Mouse (Mus musculus) hindbrain, embryonic 10.5 days (tissue): ENCODE measurements at regions not wholly inside any gene's neighbourhood (a gene's known extent, or its start where the extent isn't known, plus 50 kb on each side); places are given as distances from the start of the nearest gene placed in this dataset.

ENCODE experiments used
- DNase-seq: peaks from one replicate; pipeline ENCODE4 v3.0.0-alpha.2; 2017; ENCODE audit warnings: low spot score
- H3K27ac ChIP-seq: fragments of 300-500 bp; sonication (generic); 2 replicates; pipeline ENCODE4 v1.5.1; 2016; ENCODE audit warnings: mild to moderate bottlenecking, moderate library complexity
- H3K27me3 ChIP-seq: fragments of 300-500 bp; sonication (generic); 2 replicates; pipeline ENCODE4 v1.6.1; 2016; ENCODE audit warnings: mild to moderate bottlenecking; ENCODE audit not compliant: poor library complexity, insufficient read depth, severe bottlenecking
- H3K36me3 ChIP-seq: fragments of 300-500 bp; sonication (generic); 2 replicates; pipeline ENCODE4 v1.6.1; 2016; ENCODE audit warnings: mild to moderate bottlenecking, moderate library complexity
- H3K4me1 ChIP-seq: fragments of 300-500 bp; sonication (generic); replicated peaks from 2 replicates; pipeline ENCODE4 v1.6.1; 2016; ENCODE audit warnings: mild to moderate bottlenecking
- H3K4me3 ChIP-seq: fragments of 300-500 bp; sonication (generic); 2 replicates; pipeline ENCODE4 v1.5.1; 2016; ENCODE audit warnings: mild to moderate bottlenecking, moderate library complexity
- H3K9me3 ChIP-seq: fragments of 300-500 bp; sonication (generic); 2 replicates; pipeline ENCODE4 v1.6.1; 2016; ENCODE audit warnings: mild to moderate bottlenecking, moderate library complexity
- WGBS: fragments of 180-500 bp; shearing (Covaris S2); methylation state at CpG from one replicate; pipeline ENCODE4 v1.1.7; 2016; 5-methylcytosine and 5-hydroxymethylcytosine counted together

- H3K4me3 ChIP-seq: no peak overlapping the region
- no peak for DNase-seq
- peaks cover 20% of the 10 kb centered on the region for H3K4me1 ChIP-seq
- H3K36me3 ChIP-seq: no peaks in the 10 kb centered on the region
- H3K27ac ChIP-seq: no peak overlapping the region
- H3K9me3 ChIP-seq: 0 out of 2 replicates have a peak, but pooled peaks cover under 1% of the 10 kb centered on the region
- 91% methylated on average over 2 of the region's 2 CpGs for WGBS
- H3K27me3 ChIP-seq: peaks cover 51% of the 10 kb centered on the region; the same call in 1 of the 2 replicates
Observed at GRCm38 (mm10) chr13:42528169-42528568, 152.3 kb upstream of the Phactr1 start.

GRCm38 (mm10) chr13:42536501-42537210 is 143.8 kb upstream of the Phactr1 start:
- WGBS: 81% methylated on average over 7 of the region's 7 CpGs
- peaks cover 8% of the 10 kb centered on the region; the same call in 1 of the 2 replicates for H3K9me3 ChIP-seq
- peaks cover 14% of the 10 kb centered on the region; the same call in 1 of the 2 replicates for H3K27me3 ChIP-seq
- H3K27ac ChIP-seq: no peak overlapping the region
- H3K4me1 ChIP-seq: no peaks in the 10 kb centered on the region
- H3K4me3 ChIP-seq: no peak overlapping the region
- no peaks in the 10 kb centered on the region for H3K36me3 ChIP-seq
- no peak for DNase-seq

- WGBS: 89% methylated on average over 2 of the region's 2 CpGs
- H3K4me3 ChIP-seq: no peak overlapping the region
- no peak overlapping the region for H3K27ac ChIP-seq
- H3K27me3 ChIP-seq: peaks cover 3% of the 10 kb centered on the region; the same call in 1 of the 2 replicates
- H3K4me1 ChIP-seq: no peaks in the 10 kb centered on the region
- peaks cover 8% of the 10 kb centered on the region; the same call in 1 of the 2 replicates for H3K9me3 ChIP-seq
- no peaks in the 10 kb centered on the region for H3K36me3 ChIP-seq
- DNase-seq: no peak
Observed at GRCm38 (mm10) chr13:42538046-42538445, 142.4 kb upstream of the Phactr1 start.

- no peak for DNase-seq
- H3K4me1 ChIP-seq: no peaks in the 10 kb centered on the region
- no peaks in the 10 kb centered on the region for H3K36me3 ChIP-seq
- WGBS: 77% methylated on average over 4 of the region's 4 CpGs
- H3K9me3 ChIP-seq: peaks cover 8% of the 10 kb centered on the region; the same call in 1 of the 2 replicates
- no peaks in the 10 kb centered on the region; the same call in 1 of the 2 replicates for H3K27me3 ChIP-seq
- H3K4me3 ChIP-seq: no peak overlapping the region
- no peak overlapping the region for H3K27ac ChIP-seq
Observed at GRCm38 (mm10) chr13:42544536-42545094, 135.8 kb upstream of the Phactr1 start.

GRCm38 (mm10) chr13:42546389-42546788 is 134.0 kb upstream of the Phactr1 start:
- Histone ChIP-seq H3K27me3 (no peaks in the 10 kb centered on the region; the same call in 1 of the 2 replicates), H3K4me3 (no peak overlapping the region), H3K36me3 (no peaks in the 10 kb centered on the region), H3K9me3 (no peaks in the 10 kb centered on the region), H3K27ac (no peak overlapping the region), H3K4me1 (no peaks in the 10 kb centered on the region)
- WGBS: 83% methylated on average over 4 of the region's 4 CpGs
- DNase-seq: no peak

GRCm38 (mm10) chr13:42546851-42547250 is 133.6 kb upstream of the Phactr1 start:
- no peak for DNase-seq
- no peaks in the 10 kb centered on the region; the same call in 1 of the 2 replicates for H3K27me3 ChIP-seq
- no peak overlapping the region for H3K27ac ChIP-seq
- no peaks in the 10 kb centered on the region for H3K4me1 ChIP-seq
- H3K36me3 ChIP-seq: no peaks in the 10 kb centered on the region
- no peak overlapping the region for H3K4me3 ChIP-seq
- WGBS: 92% methylated on average over 10 of the region's 10 CpGs
- H3K9me3 ChIP-seq: no peaks in the 10 kb centered on the region

- H3K4me1 ChIP-seq: no peaks in the 10 kb centered on the region
- no peak overlapping the region for H3K4me3 ChIP-seq
- H3K27ac ChIP-seq: no peak overlapping the region
- H3K9me3 ChIP-seq: no peaks in the 10 kb centered on the region
- 73% methylated on average over 5 of the region's 5 CpGs for WGBS
- no peaks in the 10 kb centered on the region for H3K36me3 ChIP-seq
- no peak for DNase-seq
- H3K27me3 ChIP-seq: no peaks in the 10 kb centered on the region
Observed at GRCm38 (mm10) chr13:42549021-42549559, 131.3 kb upstream of the Phactr1 start.

GRCm38 (mm10) chr13:42554961-42555360 is 125.5 kb upstream of the Phactr1 start:
- 86% methylated on average over 4 of the region's 4 CpGs for WGBS

GRCm38 (mm10) chr13:42558526-42558925 is 121.9 kb upstream of the Phactr1 start:
- H3K4me1 ChIP-seq: no peaks in the 10 kb centered on the region
- DNase-seq: no peak
- H3K36me3 ChIP-seq: no peaks in the 10 kb centered on the region
- no peak overlapping the region for H3K27ac ChIP-seq
- no peaks in the 10 kb centered on the region for H3K9me3 ChIP-seq
- no peaks in the 10 kb centered on the region for H3K27me3 ChIP-seq
- 88% methylated on average over 3 of the region's 3 CpGs for WGBS
- no peak overlapping the region for H3K4me3 ChIP-seq

More at GRCm38 (mm10) chr13:42554961-42555360, 125.5 kb upstream of the Phactr1 start:
- Histone ChIP-seq H3K27me3 (no peaks in the 10 kb centered on the region), H3K9me3 (no peaks in the 10 kb centered on the region), H3K27ac (no peak overlapping the region), H3K4me3 (no peak overlapping the region), H3K36me3 (no peaks in the 10 kb centered on the region), H3K4me1 (no peaks in the 10 kb centered on the region)
- no peak for DNase-seq

- Histone ChIP-seq H3K9me3 (no peaks in the 10 kb centered on the region), H3K4me3 (no peak overlapping the region), H3K4me1 (no peaks in the 10 kb centered on the region), H3K27ac (no peak overlapping the region), H3K36me3 (no peaks in the 10 kb centered on the region), H3K27me3 (no peaks in the 10 kb centered on the region)
- 78% methylated on average over 2 of the region's 2 CpGs for WGBS
- DNase-seq: no peak
Observed at GRCm38 (mm10) chr13:42561446-42561845, 119.0 kb upstream of the Phactr1 start.

GRCm38 (mm10) chr13:42565291-42566058 is 114.9 kb upstream of the Phactr1 start:
- H3K4me1 ChIP-seq: no peaks in the 10 kb centered on the region
- H3K36me3 ChIP-seq: no peaks in the 10 kb centered on the region
- 89% methylated on average over 26 of the region's 26 CpGs for WGBS
- H3K4me3 ChIP-seq: no peak overlapping the region
- no peaks in the 10 kb centered on the region for H3K9me3 ChIP-seq
- H3K27ac ChIP-seq: no peak overlapping the region
- DNase-seq: no peak
- no peaks in the 10 kb centered on the region for H3K27me3 ChIP-seq

- DNase-seq: no peak
- H3K27ac ChIP-seq: no peak overlapping the region
- H3K36me3 ChIP-seq: no peaks in the 10 kb centered on the region
- H3K4me3 ChIP-seq: no peak overlapping the region
- no peaks in the 10 kb centered on the region for H3K27me3 ChIP-seq
- 85% methylated on average over 10 of the region's 10 CpGs for WGBS
- H3K9me3 ChIP-seq: no peaks in the 10 kb centered on the region
- H3K4me1 ChIP-seq: no peaks in the 10 kb centered on the region
Observed at GRCm38 (mm10) chr13:42570600-42571348, 109.6 kb upstream of the Phactr1 start.
